Mouse (Mus musculus) CH12.LX (cell line): ENCODE measurements around the gene C1rl.

ENCODE experiments used
- CTCF ChIP-seq, 2 experiments: IDR thresholded peaks in 1 of 2; conservative IDR thresholded peaks in 1 of 2; 2 replicates each; pipeline ENCODE4 v1.5.1; 2011 to 2012; ENCODE audit warnings: low read depth in 2 of 2, low read length in 2 of 2, improper control_type of control experiment in 1 of 2, inconsistent platforms in 1 of 2, mild to moderate bottlenecking in 1 of 2, moderate library complexity in 1 of 2
- EP300 ChIP-seq: IDR thresholded peaks from 2 replicates; pipeline ENCODE4 v1.6.1; 2011; ENCODE audit warnings: low read length, improper control_type of control experiment
- POLR2A ChIP-seq: IDR thresholded peaks from 2 replicates; pipeline ENCODE4 v1.6.1; 2011; ENCODE audit warnings: low read depth, mild to moderate bottlenecking, improper control_type of control experiment, low read length
- ZC3H11A ChIP-seq: IDR thresholded peaks from 2 replicates; pipeline ENCODE4 v1.6.1; 2012; ENCODE audit warnings: low read depth, mild to moderate bottlenecking, inconsistent platforms, low read length, improper control_type of control experiment

DNA sequence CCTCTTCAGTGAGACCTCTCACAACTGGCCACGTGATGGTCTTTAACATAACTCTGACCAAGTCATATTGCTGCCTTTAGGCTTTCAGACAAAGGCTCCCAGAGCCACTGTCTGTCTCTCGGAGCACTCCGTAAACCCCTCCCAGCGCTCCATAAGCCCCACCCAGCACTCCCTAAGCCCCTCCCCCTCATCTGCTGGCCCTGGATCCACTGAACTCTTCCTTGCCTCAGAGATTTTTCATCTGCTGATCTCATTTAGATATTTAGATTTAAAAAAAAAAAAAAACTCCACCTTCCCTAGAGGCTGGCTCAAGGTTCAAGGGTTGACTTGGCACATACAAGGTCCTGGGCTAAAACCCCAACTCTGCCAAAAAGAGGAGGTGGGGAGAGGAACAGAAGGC, 39.2 kb upstream of the C1rl start:
- no peak for TF ChIP-seq EP300
- no peak for TF ChIP-seq POLR2A
- TF ChIP-seq ZC3H11A, result no peak
- no peak for TF ChIP-seq CTCF (conservative IDR thresholded peaks at IDR 0.05 in 1 of 2, IDR thresholded peaks at IDR 0.05 in 1 of 2; ENCODE audit: low read depth in 2 of 2, low read length in 2 of 2)
